Mouse (Mus musculus): Measurements from ENCODE around the gene Mocs1.
"Not testable (repeated sequence)": the region's sequence is repeated elsewhere in the genome, so short reads cannot be mapped to it uniquely, and the experiment has no call there.

The Mocs1 gene

GRCm38 (mm10) chr17:49432071-49432711 is 4.0 kb downstream of the Mocs1 start:
- peak; percentile 89 for DNase-seq (ENCODE audit: low read depth)

- DNase-seq (ENCODE audit: low read depth), result no peak
These were observed 4.9 kb downstream of the Mocs1 start for GRCm38 (mm10) chr17:49433071-49433470.

GRCm38 (mm10) chr17:49434236-49434635 is 6.1 kb downstream of the Mocs1 start:
- no peak for DNase-seq (ENCODE audit: low read depth)

GRCm38 (mm10) chr17:49435081-49435480 is 6.9 kb downstream of the Mocs1 start:
- DNase-seq (ENCODE audit: low read depth), result peak; percentile 86

- DNase-seq (ENCODE audit: low read depth), result peak; percentile 62
These were observed 8.5 kb downstream of the Mocs1 start for GRCm38 (mm10) chr17:49436631-49437030.

- not testable (repeated sequence) for DNase-seq (ENCODE audit: low read depth)
These were observed 9.1 kb downstream of the Mocs1 start for GRCm38 (mm10) chr17:49437306-49437705.

GRCm38 (mm10) chr17:49438822-49439574 is 10.8 kb downstream of the Mocs1 start:
- no peak for DNase-seq (ENCODE audit: low read depth)

- DNase-seq (ENCODE audit: low read depth), result no peak
These were observed 11.5 kb downstream of the Mocs1 start for GRCm38 (mm10) chr17:49439706-49440105.

- DNase-seq (ENCODE audit: low read depth), result no peak
These were observed 12.4 kb downstream of the Mocs1 start for GRCm38 (mm10) chr17:49440331-49441130.

- DNase-seq (ENCODE audit: low read depth), result not testable (repeated sequence)
These were observed 14.7 kb downstream of the Mocs1 start for GRCm38 (mm10) chr17:49442841-49443240.

GRCm38 (mm10) chr17:49448570-49449229 is 20.5 kb downstream of the Mocs1 start:
- no peak for DNase-seq (ENCODE audit: low read depth)

GRCm38 (mm10) chr17:49449230-49449608 is 21.1 kb downstream of the Mocs1 start:
- no peak for DNase-seq (ENCODE audit: low read depth)

- DNase-seq (ENCODE audit: low read depth), result no peak
These were observed 22.8 kb downstream of the Mocs1 start for GRCm38 (mm10) chr17:49450922-49451321.

GRCm38 (mm10) chr17:49456334-49456733 is 28.2 kb downstream of the Mocs1 start:
- DNase-seq (ENCODE audit: low read depth), result no peak

GRCm38 (mm10) chr17:49457833-49458232 is 29.7 kb downstream of the Mocs1 start:
- DNase-seq (ENCODE audit: low read depth), result no peak

GRCm38 (mm10) chr17:49458386-49458785 is 30.2 kb downstream of the Mocs1 start:
- DNase-seq (ENCODE audit: low read depth), result no peak

- no peak for DNase-seq (ENCODE audit: low read depth)
These were observed 36.7 kb downstream of the Mocs1 start for GRCm38 (mm10) chr17:49464884-49465283.

GRCm38 (mm10) chr17:49468223-49468622 is 40.1 kb downstream of the Mocs1 start:
- DNase-seq (ENCODE audit: low read depth), result peak; percentile 53

- DNase-seq (ENCODE audit: low read depth), result no peak
These were observed 44.5 kb downstream of the Mocs1 start for GRCm38 (mm10) chr17:49472626-49473025.

GRCm38 (mm10) chr17:49474051-49474450 is 45.9 kb downstream of the Mocs1 start:
- DNase-seq (ENCODE audit: low read depth), result no peak

- DNase-seq (ENCODE audit: low read depth), result no peak
These were observed 47.0 kb downstream of the Mocs1 start for GRCm38 (mm10) chr17:49475174-49475573.

- no peak for DNase-seq (ENCODE audit: low read depth)
These were observed 49.2 kb downstream of the Mocs1 start for GRCm38 (mm10) chr17:49477370-49477769.
